Mouse (Mus musculus): ENCODE results near the gene Elavl1. TPM values are rescaled to one million over a fixed set of nuclear protein-coding genes. Genes with fewer than 3 reads are reported as not detected.
A peak's percentile ranks its signal among the peaks of the same experiment; 100 is the strongest.

Elavl1 gene
- total and polyA plus RNA-seq, 3 experiments = 55.8 to 112 (median 76.4) TPM

GRCm38 (mm10) chr8:4319573-4319872, 5.7 kb downstream of the Elavl1 start:
- dilution Hi-C loops (cut with MboI; ENCODE audit: extremely low pct_ligation_motif_present, extremely low pct_unique_long_range_greater_than_20kb, low sequenced_read_pairs) = no loop called here

GRCm38 (mm10) chr8:4318796-4319572, 6.2 kb downstream of the Elavl1 start:
- Histone ChIP-seq H3K27ac (ENCODE audit: insufficient read depth, low read depth) (no peak overlapping the region), H3K4me1 (ENCODE audit: control insufficient read depth in 1 of 2, insufficient read depth in 2 of 2) (peaks cover 2 to 53% of the 10 kb centered on the region in 2 experiments), H3K4me2 (ENCODE audit: insufficient read depth, low read depth, poor library complexity, severe bottlenecking) (peak overlapping the region; percentile 33), H3K27me3 (replicated peaks) (no peaks in the 10 kb centered on the region), H3K9ac (ENCODE audit: insufficient read depth, low read depth) (no peak overlapping the region), H3K36me3 (replicated peaks in 1 of 2; ENCODE audit: control insufficient read depth in 1 of 2, insufficient read depth in 1 of 2, low read length in 1 of 2) (peaks cover 23 to 64% of the 10 kb centered on the region in 2 experiments), H3K79me2 (replicated peaks; ENCODE audit: control insufficient read depth, extremely low read depth, insufficient read depth, poor library complexity, severe bottlenecking) (peaks cover 93% of the 10 kb centered on the region), H3K9me3 (replicated peaks; ENCODE audit: low read length) (no peaks in the 10 kb centered on the region), H3K4me3 (replicated peaks in 1 of 3; ENCODE audit: low read depth in 2 of 3, low read length in 2 of 3, poor library complexity in 1 of 3) (no peak overlapping the region)
- no peak for DNase-seq (ENCODE audit: extremely low read depth)
- TF ChIP-seq TCF12 (IDR thresholded peaks at IDR 0.05; ENCODE audit: low read depth, low read length) = no peak
- no peak for TF ChIP-seq ZMIZ1 (IDR thresholded peaks at IDR 0.05; ENCODE audit: low read depth, low read length)
- no peak for TF ChIP-seq RAD21 (IDR thresholded peaks at IDR 0.05; ENCODE audit: low read depth, low read length)
- TF ChIP-seq MAFK (IDR thresholded peaks at IDR 0.05; ENCODE audit: insufficient replicate concordance, low read length) = no peak
- no peak for TF ChIP-seq ETS1 (conservative IDR thresholded peaks at IDR 0.05; ENCODE audit: low read depth, low read length)
- TF ChIP-seq SIN3A (IDR thresholded peaks at IDR 0.05; ENCODE audit: low read length) = no peak
- dilution Hi-C loops (cut with MboI; ENCODE audit: extremely low pct_ligation_motif_present, extremely low pct_unique_long_range_greater_than_20kb, low sequenced_read_pairs) (no loop called here), in situ Hi-C loops (cut with MboI; ENCODE audit: low pct_ligation_motif_present, low pct_unique_long_range_greater_than_20kb, low sequenced_read_pairs) (loop anchor here (10.0 kb wide), 1 partner anchor 64 kb away; the partner anchor contains the start of genes Ctxn1 and Snapc2)

More at GRCm38 (mm10) chr8:4319573-4319872, 5.7 kb downstream of the Elavl1 start:
- TF ChIP-seq POLR2AphosphoS2 (IDR thresholded peaks at IDR 0.05; ENCODE audit: low read depth, low read length) = no peak
- TF ChIP-seq BHLHE40 (IDR thresholded peaks at IDR 0.05; ENCODE audit: low read depth, low read length) = 0 out of 2 replicates have a peak, but pooled peaks have one; percentile 25
- no peak for TF ChIP-seq IRF4 (IDR thresholded peaks at IDR 0.05; ENCODE audit: low read depth, low read length)
- peaks cover 93% of the 10 kb centered on the region for H3K79me2 ChIP-seq (replicated peaks; ENCODE audit: control insufficient read depth, extremely low read depth, insufficient read depth, poor library complexity, severe bottlenecking)
- H3K4me3 ChIP-seq (replicated peaks in 1 of 3; ENCODE audit: low read depth in 2 of 3, low read length in 2 of 3, poor library complexity in 1 of 3) = no peak overlapping the region
- H3K27me3 ChIP-seq (replicated peaks) = no peaks in the 10 kb centered on the region
- H3K4me2 ChIP-seq (ENCODE audit: insufficient read depth, low read depth, poor library complexity, severe bottlenecking) = no peak overlapping the region
- peaks cover 23 to 62% of the 10 kb centered on the region in 2 experiments for H3K36me3 ChIP-seq (replicated peaks in 1 of 2; ENCODE audit: control insufficient read depth in 1 of 2, insufficient read depth in 1 of 2, low read length in 1 of 2)
- no peak for DNase-seq (ENCODE audit: extremely low read depth)
- peaks cover 2 to 53% of the 10 kb centered on the region in 2 experiments for H3K4me1 ChIP-seq (ENCODE audit: control insufficient read depth in 1 of 2, insufficient read depth in 2 of 2)
- no peak overlapping the region for H3K9ac ChIP-seq (ENCODE audit: insufficient read depth, low read depth)
- H3K27ac ChIP-seq (ENCODE audit: insufficient read depth, low read depth) = no peak overlapping the region
- no peaks in the 10 kb centered on the region for H3K9me3 ChIP-seq (replicated peaks; ENCODE audit: low read length)
- in situ Hi-C loops (cut with MboI; ENCODE audit: low pct_ligation_motif_present, low pct_unique_long_range_greater_than_20kb, low sequenced_read_pairs) = loop anchor here (10.0 kb wide), 1 partner anchor 65 kb away; the partner anchor contains the start of genes Ctxn1 and Snapc2

- no peak overlapping the region for H3K4me2 ChIP-seq (ENCODE audit: insufficient read depth, low read depth, poor library complexity, severe bottlenecking)
- H3K9ac ChIP-seq (ENCODE audit: insufficient read depth, low read depth) = no peak overlapping the region
- dilution Hi-C loops (cut with MboI; ENCODE audit: extremely low pct_ligation_motif_present, extremely low pct_unique_long_range_greater_than_20kb, low sequenced_read_pairs) (no loop called here), in situ Hi-C loops (cut with MboI; ENCODE audit: low pct_ligation_motif_present, low pct_unique_long_range_greater_than_20kb, low sequenced_read_pairs) (loop anchor here (10.0 kb wide), 1 partner anchor 63 kb away; the partner anchor contains the start of genes Ctxn1 and Snapc2)
- no peaks in the 10 kb centered on the region for H3K9me3 ChIP-seq (replicated peaks; ENCODE audit: low read length)
- H3K36me3 ChIP-seq (replicated peaks in 1 of 2; ENCODE audit: control insufficient read depth in 1 of 2, insufficient read depth in 1 of 2, low read length in 1 of 2) = peaks cover 23 to 72% of the 10 kb centered on the region in 2 experiments
- no peaks in the 10 kb centered on the region for H3K27me3 ChIP-seq (replicated peaks)
- peaks cover 93% of the 10 kb centered on the region for H3K79me2 ChIP-seq (replicated peaks; ENCODE audit: control insufficient read depth, extremely low read depth, insufficient read depth, poor library complexity, severe bottlenecking)
- no peak for DNase-seq (ENCODE audit: extremely low read depth)
- TF ChIP-seq USF1 (IDR thresholded peaks at IDR 0.05; ENCODE audit: low read depth, low read length) = no peak
- TF ChIP-seq ZMIZ1 (IDR thresholded peaks at IDR 0.05; ENCODE audit: low read depth, low read length) = no peak
- TF ChIP-seq RCOR1 (conservative IDR thresholded peaks at IDR 0.05; ENCODE audit: low read depth, low read length) = no peak
- no peak for TF ChIP-seq CHD1 (IDR thresholded peaks at IDR 0.05; ENCODE audit: low read depth, low read length)
- no peak for TF ChIP-seq UBTF (IDR thresholded peaks at IDR 0.05; ENCODE audit: low read depth, low read length)
- no peak for TF ChIP-seq ELF1 (IDR thresholded peaks at IDR 0.05; ENCODE audit: low read depth, low read length)
- TF ChIP-seq MAZ (IDR thresholded peaks at IDR 0.05; ENCODE audit: low read depth, low read length) = no peak
- no peak for TF ChIP-seq MYC (IDR thresholded peaks at IDR 0.05; ENCODE audit: low read depth, low read length)
- no peak for TF ChIP-seq ZC3H11A (IDR thresholded peaks at IDR 0.05; ENCODE audit: low read depth, low read length)
- TF ChIP-seq ETS1 (conservative IDR thresholded peaks at IDR 0.05; ENCODE audit: low read depth, low read length) = no peak
- TF ChIP-seq CHD2 (IDR thresholded peaks at IDR 0.05; ENCODE audit: low read length) = no peak
- TF ChIP-seq SMC3 (IDR thresholded peaks at IDR 0.05; ENCODE audit: low read depth, low read length) = no peak
- no peak overlapping the region for H3K27ac ChIP-seq (ENCODE audit: insufficient read depth, low read depth)
- peaks cover 2 to 53% of the 10 kb centered on the region in 2 experiments for H3K4me1 ChIP-seq (ENCODE audit: control insufficient read depth in 1 of 2, insufficient read depth in 2 of 2)
- H3K4me3 ChIP-seq (replicated peaks in 1 of 3; ENCODE audit: low read depth in 2 of 3, low read length in 2 of 3, poor library complexity in 1 of 3) = no peak overlapping the region
Measured at GRCm38 (mm10) chr8:4318124-4318523, 7.1 kb downstream of the Elavl1 start.

Measured in CH12.LX (cell line).